Mouse (Mus musculus): Measurements from ENCODE around the gene Cnnm3. TPM values are rescaled to one million over a fixed set of nuclear protein-coding genes. Genes with fewer than 3 reads are reported as not detected.
A peak's percentile ranks its signal among the peaks of the same experiment; 100 is the strongest.

Cnnm3 gene
- 28.6 and 50.7 TPM in 2 replicates for total RNA-seq (2012; rRNA removed)

DNA sequence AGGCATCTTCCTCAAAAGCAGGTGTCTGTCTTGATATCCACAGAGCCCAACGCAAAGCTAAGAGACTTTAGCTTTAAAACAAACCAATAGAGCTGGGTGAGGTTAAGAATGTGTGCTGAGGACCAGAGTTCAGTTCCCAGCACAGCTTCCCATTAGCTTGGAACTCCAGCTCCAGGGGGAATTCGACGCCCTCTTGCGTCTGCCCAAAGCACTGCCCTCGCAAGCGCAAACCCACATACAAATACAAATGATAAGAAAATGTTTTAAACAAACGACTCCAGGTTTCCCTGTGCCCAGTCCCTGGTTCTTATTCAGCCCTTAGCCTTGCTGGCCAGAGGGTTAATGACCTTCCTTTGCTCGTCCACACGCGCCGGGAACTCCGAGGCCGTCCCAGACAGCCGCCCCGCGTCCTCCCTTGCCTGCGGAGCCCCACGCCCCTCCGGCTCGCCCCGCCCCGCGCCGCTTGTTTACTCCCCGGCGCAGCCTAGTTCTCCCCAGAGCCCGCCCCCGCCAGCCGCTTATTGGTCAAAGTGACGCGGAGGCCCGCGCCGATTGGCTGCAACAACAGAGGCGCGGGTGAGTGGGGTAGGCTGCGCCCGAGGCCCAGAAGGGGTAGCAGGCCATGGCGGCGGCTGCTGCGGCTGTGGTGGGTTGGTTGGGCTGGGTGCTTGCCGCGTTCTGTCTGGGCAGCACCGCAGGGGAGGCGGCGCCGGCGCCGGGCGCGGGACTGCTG lies at the start of gene Cnnm3:
Gene Cnnm3, plus strand, starts transcription at position 579 of the 733 bp plus-strand sequence.
- in situ Hi-C loops (cut with MboI; ENCODE audit: low sequenced_read_pairs in 2 of 2, unreplicated experiment in 2 of 2) = no loop called here
- Histone ChIP-seq H3K36me3 (ENCODE audit: control insufficient read depth, insufficient read depth, low read length, poor library complexity, severe bottlenecking) (peaks cover 10% of the 10 kb centered on the region), H3K4me1 (ENCODE audit: control insufficient read depth in 2 of 2, insufficient read depth in 2 of 2, low read length in 2 of 2, poor library complexity in 1 of 2) (peaks cover 3 to 5% of the 10 kb centered on the region in 2 experiments; a peak in 3 of 4 replicates), H3K9ac (ENCODE audit: insufficient read depth, low read depth, low read length, poor library complexity, severe bottlenecking) (peak within 1 kb of the TSS; percentile 75), H3K9me3 (ENCODE audit: control insufficient read depth, insufficient read depth, low read depth, low read length) (no peaks in the 10 kb centered on the region), H3K4me3 (ENCODE audit: insufficient read depth in 1 of 2, low read depth in 1 of 2, low read length in 2 of 2, poor library complexity in 1 of 2, severe bottlenecking in 1 of 2) (peak within 1 kb of the TSS; percentile 80 to 90), H3K27ac (ENCODE audit: insufficient read depth, low read depth, low read length, poor library complexity, severe bottlenecking) (peak within 1 kb of the TSS; percentile 16)
- TF ChIP-seq MAFK (IDR thresholded peaks at IDR 0.05; ENCODE audit: insufficient read depth, low read depth, low read length) (no peak), ZNF384 (IDR thresholded peaks at IDR 0.05; ENCODE audit: low read depth, low read length) (no peak), HCFC1 (IDR thresholded peaks at IDR 0.05; ENCODE audit: borderline replicate concordance, insufficient read depth, low read length) (0 out of 2 replicates have a peak, but pooled peaks have one; percentile 35), CHD2 (IDR thresholded peaks at IDR 0.05; ENCODE audit: low read depth, low read length) (peak; percentile 83)
- DNase-seq (ENCODE audit: low read depth, low spot score) = peak; percentile 98

DNA sequence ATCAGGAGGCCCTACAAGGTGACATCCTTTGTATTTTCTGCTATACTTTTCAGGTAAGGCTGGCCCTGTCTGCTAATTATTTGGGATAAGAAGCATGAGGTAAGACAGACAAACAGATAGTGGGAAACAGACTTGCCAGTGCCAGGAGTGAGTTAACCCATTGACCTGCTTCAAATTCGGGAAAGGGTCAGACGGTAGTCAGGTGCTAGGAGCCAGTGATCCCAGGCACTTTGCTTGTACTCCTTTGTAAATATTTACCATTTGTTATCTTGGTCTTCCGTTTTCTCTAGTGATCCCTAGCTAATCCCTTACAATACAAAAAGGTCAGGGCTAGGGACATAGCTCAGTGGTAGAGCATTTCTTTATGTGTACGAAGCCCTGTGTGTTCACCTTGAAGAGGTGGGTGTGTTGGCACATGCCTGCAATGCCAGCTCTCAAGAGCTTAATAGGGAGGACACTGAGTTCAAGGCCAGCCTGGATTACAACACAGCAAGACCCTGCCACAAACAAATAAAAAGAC lies 46.0 kb upstream of the Cnnm3 start:
- in situ Hi-C loops (cut with MboI; ENCODE audit: low sequenced_read_pairs in 2 of 2, unreplicated experiment in 2 of 2) = no loop called here
- no peak for DNase-seq (ENCODE audit: low read depth, low spot score)
- H3K27ac ChIP-seq (ENCODE audit: insufficient read depth, low read depth, low read length, poor library complexity, severe bottlenecking) = no peak overlapping the region
- no peak overlapping the region for H3K9ac ChIP-seq (ENCODE audit: insufficient read depth, low read depth, low read length, poor library complexity, severe bottlenecking)
- no peaks in the 10 kb centered on the region for H3K36me3 ChIP-seq (ENCODE audit: control insufficient read depth, insufficient read depth, low read length, poor library complexity, severe bottlenecking)
- no peaks in the 10 kb centered on the region for H3K9me3 ChIP-seq (ENCODE audit: control insufficient read depth, insufficient read depth, low read depth, low read length)
- H3K4me3 ChIP-seq (ENCODE audit: insufficient read depth in 1 of 2, low read depth in 1 of 2, low read length in 2 of 2, poor library complexity in 1 of 2, severe bottlenecking in 1 of 2) = no peak overlapping the region
- TF ChIP-seq HCFC1 (IDR thresholded peaks at IDR 0.05; ENCODE audit: borderline replicate concordance, insufficient read depth, low read length) (no peak), ZC3H11A (IDR thresholded peaks at IDR 0.05; ENCODE audit: borderline replicate concordance, low read depth, low read length) (no peak)
- H3K4me1 ChIP-seq (ENCODE audit: control insufficient read depth in 2 of 2, insufficient read depth in 2 of 2, low read length in 2 of 2, poor library complexity in 1 of 2) = peaks cover 2 to 4% of the 10 kb centered on the region in 2 experiments; a peak in 1 of 4 replicates

DNA sequence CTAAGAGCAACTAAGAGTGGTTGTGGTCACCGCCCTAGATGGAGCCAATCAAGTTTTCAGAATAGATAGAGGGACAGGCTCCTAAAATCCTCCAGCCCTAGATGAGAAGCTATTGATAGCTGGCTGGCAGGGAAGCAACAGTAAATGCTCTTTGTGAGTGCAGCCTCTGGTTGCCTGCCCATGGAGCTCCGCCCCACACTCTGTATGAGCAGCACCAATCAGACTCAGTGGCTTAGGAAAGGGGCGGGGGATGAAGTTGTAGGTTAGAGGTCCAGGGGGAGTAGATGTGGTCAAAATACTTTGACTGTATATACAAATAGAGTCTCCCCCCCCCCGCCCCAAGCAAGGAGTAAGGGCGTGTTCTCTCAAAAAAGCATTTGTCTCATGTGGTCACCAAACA lies 44.2 kb upstream of the Cnnm3 start:
- Histone ChIP-seq H3K9ac (ENCODE audit: insufficient read depth, low read depth, low read length, poor library complexity, severe bottlenecking) (no peak overlapping the region), H3K4me1 (ENCODE audit: control insufficient read depth in 2 of 2, insufficient read depth in 2 of 2, low read length in 2 of 2, poor library complexity in 1 of 2) (peaks cover 2 to 4% of the 10 kb centered on the region in 2 experiments; a peak in 1 of 4 replicates), H3K9me3 (ENCODE audit: control insufficient read depth, insufficient read depth, low read depth, low read length) (no peaks in the 10 kb centered on the region), H3K4me3 (ENCODE audit: insufficient read depth in 1 of 2, low read depth in 1 of 2, low read length in 2 of 2, poor library complexity in 1 of 2, severe bottlenecking in 1 of 2) (no peak overlapping the region), H3K36me3 (ENCODE audit: control insufficient read depth, insufficient read depth, low read length, poor library complexity, severe bottlenecking) (no peaks in the 10 kb centered on the region), H3K27ac (ENCODE audit: insufficient read depth, low read depth, low read length, poor library complexity, severe bottlenecking) (no peak overlapping the region)
- peak; percentile 38 for DNase-seq (ENCODE audit: low read depth, low spot score)
- in situ Hi-C loops (cut with MboI; ENCODE audit: low sequenced_read_pairs in 2 of 2, unreplicated experiment in 2 of 2) = no loop called here
- no peak for TF ChIP-seq ZC3H11A (IDR thresholded peaks at IDR 0.05; ENCODE audit: borderline replicate concordance, low read depth, low read length)

DNA sequence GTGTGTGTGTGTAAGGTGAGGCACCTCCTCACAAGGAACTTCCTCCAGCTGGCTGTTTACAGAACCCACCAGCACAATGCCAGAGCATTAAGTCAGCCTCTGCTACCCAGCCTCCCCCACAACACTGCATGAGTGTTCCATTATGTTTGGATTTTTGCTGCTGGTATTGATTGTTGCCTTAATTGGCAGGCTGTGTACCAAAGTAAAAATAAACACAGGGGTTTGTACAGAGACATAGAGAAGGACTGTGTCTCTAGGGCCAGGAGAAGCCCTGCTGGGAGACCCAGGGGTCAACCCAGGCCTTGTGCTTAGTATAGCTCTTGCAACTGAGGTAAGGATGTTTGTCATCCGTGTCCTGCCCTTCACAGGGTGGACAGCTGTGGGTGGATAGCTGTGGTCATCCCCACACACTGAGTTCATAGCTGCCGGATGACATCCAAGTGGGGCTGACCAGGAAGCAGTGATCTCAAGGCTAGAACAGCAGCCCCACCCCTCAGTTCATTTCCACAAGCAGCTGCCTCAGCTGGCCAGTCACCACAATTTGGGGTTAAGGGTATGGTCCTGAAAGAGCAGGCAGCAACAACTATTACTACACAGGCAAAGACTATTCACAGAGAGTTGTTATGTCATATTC lies 41.7 kb upstream of the Cnnm3 start:
- no peaks in the 10 kb centered on the region for H3K9me3 ChIP-seq (ENCODE audit: control insufficient read depth, insufficient read depth, low read depth, low read length)
- no peak overlapping the region for H3K27ac ChIP-seq (ENCODE audit: insufficient read depth, low read depth, low read length, poor library complexity, severe bottlenecking)

More for the DNA sequence above, 41.7 kb upstream of the Cnnm3 start:
- Histone ChIP-seq H3K36me3 (ENCODE audit: control insufficient read depth, insufficient read depth, low read length, poor library complexity, severe bottlenecking) (no peaks in the 10 kb centered on the region), H3K4me1 (ENCODE audit: control insufficient read depth in 2 of 2, insufficient read depth in 2 of 2, low read length in 2 of 2, poor library complexity in 1 of 2) (peaks cover 4% of the 10 kb centered on the region in 2 experiments; a peak in 1 of 4 replicates), H3K9ac (ENCODE audit: insufficient read depth, low read depth, low read length, poor library complexity, severe bottlenecking) (no peak overlapping the region), H3K4me3 (ENCODE audit: insufficient read depth in 1 of 2, low read depth in 1 of 2, low read length in 2 of 2, poor library complexity in 1 of 2, severe bottlenecking in 1 of 2) (no peak overlapping the region)
- no peak for DNase-seq (ENCODE audit: low read depth, low spot score)
- TF ChIP-seq HCFC1 (IDR thresholded peaks at IDR 0.05; ENCODE audit: borderline replicate concordance, insufficient read depth, low read length) = no peak
- TF ChIP-seq ZC3H11A (IDR thresholded peaks at IDR 0.05; ENCODE audit: borderline replicate concordance, low read depth, low read length) = no peak
- no peak for TF ChIP-seq ZNF384 (IDR thresholded peaks at IDR 0.05; ENCODE audit: low read depth, low read length)
- TF ChIP-seq CHD2 (IDR thresholded peaks at IDR 0.05; ENCODE audit: low read depth, low read length) = no peak
- TF ChIP-seq MAFK (IDR thresholded peaks at IDR 0.05; ENCODE audit: insufficient read depth, low read depth, low read length) = no peak
- in situ Hi-C loops (cut with MboI; ENCODE audit: low sequenced_read_pairs in 2 of 2, unreplicated experiment in 2 of 2) = no loop called here
